Comparison of ENCODE assay signal across 8 mouse cellular contexts in genomic region chr5:127235203-127235602, GRCm38 (mm10). TPM values are rescaled to one million over a fixed set of nuclear protein-coding genes. Genes with fewer than 3 reads are reported as not detected.
DNase-seq lines count a peak whose midpoint lies in the region; ATAC-seq lines count a peak whose summit lies in the region.

No protein-coding gene starts in this region.

- peak; percentile 82 for DNase-seq in brain, adult 2 months (ENCODE audit: low read depth, low spot score)
- DNase-seq in heart, adult 18-20 months = peak; percentile 49 to 82
- peak; percentile 51 for DNase-seq in kidney, adult 18-20 months
- peak; percentile 57 to 84 for DNase-seq in left cerebral cortex, postnatal 10 days (ENCODE audit: extremely low spot score in 1 of 2, low spot score in 2 of 2)
- DNase-seq in midbrain, embryonic 11.5 days (ENCODE audit: low spot score, missing footprints) = peak; percentile 99
- no peak for DNase-seq in spleen, postnatal 36 days (ENCODE audit: low spot score in 2 of 2)

- peaks cover 4% of the 10 kb centered on the region for H3K9me3 ChIP-seq in embryonic facial prominence, embryonic 12.5 days
- no peaks in the 10 kb centered on the region; the same call in none of the 2 replicates for H3K9me3 ChIP-seq in midbrain, embryonic 11.5 days (ENCODE audit: control insufficient read depth, low read length)
- H3K9me3 ChIP-seq in stomach, embryonic 14.5 days (ENCODE audit: control insufficient read depth, low read depth, low read length) = no peaks in the 10 kb centered on the region

- no peaks in the 10 kb centered on the region for H3K36me3 ChIP-seq in embryonic facial prominence, embryonic 12.5 days
- H3K36me3 ChIP-seq in midbrain, embryonic 11.5 days (ENCODE audit: control insufficient read depth, insufficient read depth, low read length) = no peaks in the 10 kb centered on the region
- no peaks in the 10 kb centered on the region for H3K36me3 ChIP-seq in stomach, embryonic 14.5 days (ENCODE audit: control insufficient read depth, insufficient read depth, low read length)

- H3K27me3 ChIP-seq in embryonic facial prominence, embryonic 12.5 days = no peaks in the 10 kb centered on the region; the same call in 1 of the 2 replicates
- peaks cover 6% of the 10 kb centered on the region for H3K27me3 ChIP-seq in midbrain, embryonic 11.5 days (ENCODE audit: control insufficient read depth, insufficient read depth, low read length)
- H3K27me3 ChIP-seq in stomach, embryonic 14.5 days (ENCODE audit: control insufficient read depth, insufficient read depth, low read length) = no peaks in the 10 kb centered on the region; the same call in 1 of the 2 replicates

- 5% methylated on average over 11 of the region's 11 CpGs for WGBS in embryonic facial prominence, embryonic 12.5 days
- 2% methylated on average over 11 of the region's 11 CpGs for WGBS in midbrain, embryonic 11.5 days
- 7% methylated on average over 11 of the region's 11 CpGs for whole genome bisulfite sequencing in stomach, embryonic 14.5 days

- H3K9ac ChIP-seq in embryonic facial prominence, embryonic 12.5 days = no peak overlapping the region
- H3K9ac ChIP-seq in midbrain, embryonic 11.5 days (ENCODE audit: low read length) = no peak overlapping the region; the same call in 1 of the 2 replicates
- H3K9ac ChIP-seq in stomach, embryonic 14.5 days (replicated peaks; ENCODE audit: low read depth, low read length) = no peak overlapping the region

- H3K4me2 ChIP-seq in embryonic facial prominence, embryonic 12.5 days (replicated peaks) = peak overlapping the region; percentile 33
- H3K4me2 ChIP-seq in midbrain, embryonic 11.5 days = peak overlapping the region; percentile 35
- H3K4me2 ChIP-seq in stomach, embryonic 14.5 days (replicated peaks; ENCODE audit: low read depth, low read length) = 0 out of 2 replicates have a peak overlapping the region, but pooled peaks have one; percentile 11

- H3K4me3 ChIP-seq in embryonic facial prominence, embryonic 12.5 days = no peak overlapping the region
- no peak overlapping the region for H3K4me3 ChIP-seq in midbrain, embryonic 11.5 days (ENCODE audit: low read depth, low read length)
- H3K4me3 ChIP-seq in stomach, embryonic 14.5 days (ENCODE audit: low read depth, low read length) = no peak overlapping the region

- peaks cover 16% of the 10 kb centered on the region; the same call in 1 of the 2 replicates for H3K4me1 ChIP-seq in embryonic facial prominence, embryonic 12.5 days
- peaks cover 8% of the 10 kb centered on the region; the same call in 1 of the 2 replicates for H3K4me1 ChIP-seq in midbrain, embryonic 11.5 days (ENCODE audit: control insufficient read depth, insufficient read depth, low read length)
- no peaks in the 10 kb centered on the region for H3K4me1 ChIP-seq in stomach, embryonic 14.5 days (ENCODE audit: control insufficient read depth, insufficient read depth, low read length)

- intact Hi-C loops in left cerebral cortex, postnatal 10 days (cut with DNase I) = loop anchor here (5.0 to 10.0 kb wide), 4 partner anchors 112 to 1710 kb away; no protein-coding TSS in a partner anchor

- no peak overlapping the region for H3K27ac ChIP-seq in embryonic facial prominence, embryonic 12.5 days
- H3K27ac ChIP-seq in midbrain, embryonic 11.5 days (ENCODE audit: low read depth, low read length) = no peak overlapping the region; the same call in 1 of the 2 replicates
- no peak overlapping the region for H3K27ac ChIP-seq in stomach, embryonic 14.5 days (ENCODE audit: low read length)

- peak; percentile 60 for ATAC-seq in embryonic facial prominence, embryonic 12.5 days (ENCODE audit: insufficient number of reproducible peaks, insufficient read depth, low FRiP score, low TSS enrichment)
- ATAC-seq in midbrain, embryonic 11.5 days (ENCODE audit: low FRiP score) = peak; percentile 84
- peak; percentile 40; the same call in 1 of the 2 replicates for ATAC-seq in stomach, embryonic 14.5 days (ENCODE audit: insufficient number of reproducible peaks, insufficient read depth, low FRiP score, low read depth)

RNA-seq across cellular contexts. Expression of gene Tmem132c, which starts 6.4 kb away (rescaled TPM):
- 40.7 and 51.8 TPM in 2 replicates for polyA plus RNA-seq in embryonic facial prominence, embryonic 12.5 days (2016; fragmentation: Nextera tagmentation; extraction: Ambion mirVana)
- under 1 TPM; 0.05 to 0.21 TPM for total RNA-seq in heart, adult 18-20 months (2021)
- total RNA-seq in left cerebral cortex, postnatal 10 days (2021) = 1 to 10 TPM; 7.8 to 7.9 TPM
- 15.0 and 16.3 TPM in 2 replicates for polyA plus RNA-seq in midbrain, embryonic 11.5 days (2014; fragmentation: Nextera tagmentation; extraction: Ambion mirVana)
- polyA plus RNA-seq in stomach, embryonic 14.5 days (2014; fragmentation: Nextera tagmentation; extraction: Ambion mirVana) = 1.8 and 2.8 TPM in 2 replicates

Comparison
In these comparisons a context has a peak if more than half of its experiments do, and no peak if none do; other contexts are left out.
1. DNase-seq: peak in brain, adult 2 months (single experiment), heart, adult 18-20 months (2 of 2), kidney, adult 18-20 months (single experiment), left cerebral cortex, postnatal 10 days (2 of 2) and midbrain, embryonic 11.5 days (single experiment); none in spleen, postnatal 36 days (0 of 2).
2. Peak in every context shown above with its lines, with median percentiles within 50 percentile points of each other: ATAC-seq and H3K4me2 ChIP-seq.